Mouse (Mus musculus) frontal cortex, adult 2 months (tissue): Measurements from ENCODE around the gene Rabl6. TPM values are rescaled to one million over a fixed set of nuclear protein-coding genes. Genes with fewer than 3 reads are reported as not detected.

ENCODE experiments used
- DNase-seq, 2 experiments: peaks; one replicate each; pipeline ENCODE4 v3.0.0; 2022; ENCODE audit warnings: low spot score in 1 of 2; ENCODE audit errors: extremely low spot score in 1 of 2
- polyA plus RNA-seq: library from polyadenylated mRNA; depleted of rRNA; stranded (reverse); fragments of >200 nt; gene quantifications from 2 replicates; pipeline ENCODE4 v1.2.3, GENCODE M21; 2012

Gene Rabl6
- polyA plus RNA-seq, 1 experiment = 148 TPM

DNA sequence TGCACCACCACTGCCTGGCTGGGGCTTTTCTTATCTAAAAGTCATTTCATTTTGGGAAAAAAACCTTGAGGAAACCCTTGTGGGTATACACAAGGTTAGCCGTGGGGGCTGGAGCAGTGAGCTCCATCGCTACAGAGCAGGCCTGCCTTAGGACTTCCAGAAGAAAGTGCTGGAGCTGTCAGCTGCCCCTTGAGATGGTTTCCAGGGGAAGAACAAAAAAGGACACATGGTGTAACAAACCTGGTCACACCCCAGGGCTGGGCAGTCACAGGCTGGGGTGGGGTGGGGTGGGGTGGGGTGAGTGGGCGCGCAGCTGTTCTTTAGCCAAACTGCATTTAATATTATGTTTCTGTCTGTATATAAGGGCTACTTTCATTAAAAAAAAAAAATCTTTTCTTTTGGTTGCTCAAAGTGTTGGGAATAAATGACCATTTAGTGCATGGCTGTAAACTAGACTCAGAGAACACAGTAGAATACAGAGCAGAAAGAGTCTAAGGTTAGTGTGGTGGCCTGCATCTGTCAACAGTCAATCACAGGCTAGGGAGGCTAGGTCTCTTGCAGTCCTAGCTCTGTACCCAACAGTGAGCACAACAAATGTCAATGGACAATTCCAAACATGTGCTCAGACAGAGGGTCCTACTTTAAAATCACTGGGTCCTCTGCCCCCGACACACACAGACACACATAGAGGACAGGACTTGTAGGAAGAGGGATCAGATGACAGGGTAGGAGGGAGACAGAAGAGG, 11.4 kb downstream of the Rabl6 start:
- no peak for DNase-seq

DNA sequence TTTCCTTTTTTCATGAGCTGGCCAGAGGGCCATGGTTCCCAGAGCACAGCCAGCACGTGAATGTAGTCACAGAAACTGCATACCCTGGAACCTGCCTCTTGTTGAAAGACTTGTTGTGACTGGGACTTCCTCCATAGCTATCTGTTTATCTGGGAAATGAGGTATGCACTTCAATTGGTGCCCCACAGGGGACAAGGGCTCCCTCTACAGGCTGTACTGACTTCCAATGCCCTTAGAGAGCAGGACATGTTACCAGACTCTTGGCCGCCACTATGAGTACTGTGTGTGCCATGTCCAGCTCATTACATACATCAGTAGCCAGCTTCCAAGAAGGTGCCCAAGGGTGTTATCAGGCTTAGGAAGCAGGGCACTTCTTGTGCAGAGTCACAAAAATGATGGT, 16.5 kb downstream of the Rabl6 start:
- DNase-seq = peak in 1 of 2 experiments; percentile 76

DNA sequence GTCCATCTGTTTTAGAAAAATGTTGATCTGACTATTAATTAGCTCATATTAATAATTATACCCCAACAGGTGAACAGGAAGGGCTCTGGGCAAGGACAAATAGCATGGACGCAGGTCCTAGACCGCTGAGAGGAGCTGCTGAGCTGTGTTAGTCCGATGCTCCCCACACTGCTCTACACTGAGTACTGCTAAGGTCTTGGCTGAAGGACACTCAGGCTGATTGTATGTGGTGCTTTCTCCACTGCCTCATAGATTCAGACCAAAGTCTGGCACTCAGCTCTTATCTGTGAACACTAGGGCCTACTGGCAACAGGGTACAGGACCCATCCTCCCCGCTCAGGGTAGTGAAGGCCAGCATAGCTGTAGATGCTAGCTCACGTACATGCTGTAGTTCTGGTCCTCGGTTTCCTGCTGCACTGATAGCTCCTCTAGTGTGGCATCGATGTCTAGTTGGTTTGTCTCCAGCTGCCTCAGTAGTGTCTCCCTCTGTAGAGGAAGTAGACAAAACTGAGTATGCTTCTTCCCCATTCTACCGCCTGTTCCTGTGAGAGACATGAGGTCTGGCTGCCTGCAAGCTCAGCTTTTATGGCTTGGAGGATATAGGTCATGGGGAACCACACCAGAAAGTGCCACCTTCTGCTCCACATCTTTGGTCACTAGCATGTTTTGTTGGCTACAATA, 20.0 kb downstream of the Rabl6 start:
- no peak for DNase-seq

DNA sequence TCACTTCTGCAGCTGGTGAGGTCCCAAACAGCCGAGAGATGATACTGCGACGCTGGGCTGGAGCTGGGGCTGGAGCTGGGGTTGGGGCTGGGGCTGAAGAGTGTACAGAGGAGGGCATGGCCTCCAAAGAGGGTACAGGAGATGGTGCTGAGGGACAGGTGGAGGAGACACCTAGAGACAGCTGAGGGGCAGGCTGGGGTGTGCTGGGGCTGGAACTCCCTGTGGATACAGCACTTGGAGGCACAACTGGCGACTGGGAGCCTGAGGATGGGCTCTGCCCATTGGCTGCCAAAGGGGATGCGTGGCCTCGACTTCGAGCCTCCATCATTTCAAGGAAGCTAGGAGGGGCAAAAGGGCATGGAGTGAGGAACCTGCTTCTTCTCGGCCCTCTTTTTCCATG, 21.0 kb downstream of the Rabl6 start:
- DNase-seq = no peak

DNA sequence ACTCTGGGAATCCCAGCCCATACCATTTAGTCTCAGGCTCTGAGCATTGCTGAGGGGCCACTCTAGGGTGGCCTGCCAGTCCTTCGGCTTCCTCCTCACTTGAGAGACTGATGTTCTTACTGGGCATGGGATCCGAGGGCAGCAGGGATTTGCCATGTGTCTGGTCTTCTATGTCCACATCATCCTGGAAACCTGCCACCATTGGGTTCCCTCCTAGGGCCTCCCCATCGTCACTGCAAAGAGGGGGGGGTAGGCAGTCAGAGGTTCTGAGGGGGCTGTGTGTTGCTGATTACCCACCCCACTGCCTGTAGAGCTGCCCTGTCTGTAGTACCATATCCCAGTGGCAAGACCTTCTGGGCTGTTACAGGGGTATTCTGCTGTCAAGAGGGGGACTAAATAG, 22.7 kb downstream of the Rabl6 start:
- no peak for DNase-seq

DNA sequence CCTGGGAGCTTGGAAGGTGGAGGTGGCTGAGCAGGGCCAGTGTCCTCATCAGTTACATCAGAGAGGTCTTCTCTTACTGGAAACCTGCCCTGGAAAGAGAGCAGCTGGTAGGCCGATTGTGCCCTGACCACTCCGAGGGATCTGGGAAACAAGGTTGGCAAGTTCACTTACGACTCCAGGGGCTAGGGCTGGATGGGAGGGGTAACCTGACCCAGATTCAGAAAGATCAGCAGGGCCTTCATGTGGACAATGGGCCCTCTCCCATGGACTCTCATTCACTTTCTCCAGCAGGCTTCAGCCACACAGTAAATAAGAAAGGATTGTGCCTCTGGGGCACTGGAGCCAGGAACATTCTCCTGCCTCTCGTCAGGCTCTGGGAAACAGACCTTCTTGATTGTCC, 23.5 kb downstream of the Rabl6 start:
- peak in 1 of 2 experiments; percentile 26 for DNase-seq

DNA sequence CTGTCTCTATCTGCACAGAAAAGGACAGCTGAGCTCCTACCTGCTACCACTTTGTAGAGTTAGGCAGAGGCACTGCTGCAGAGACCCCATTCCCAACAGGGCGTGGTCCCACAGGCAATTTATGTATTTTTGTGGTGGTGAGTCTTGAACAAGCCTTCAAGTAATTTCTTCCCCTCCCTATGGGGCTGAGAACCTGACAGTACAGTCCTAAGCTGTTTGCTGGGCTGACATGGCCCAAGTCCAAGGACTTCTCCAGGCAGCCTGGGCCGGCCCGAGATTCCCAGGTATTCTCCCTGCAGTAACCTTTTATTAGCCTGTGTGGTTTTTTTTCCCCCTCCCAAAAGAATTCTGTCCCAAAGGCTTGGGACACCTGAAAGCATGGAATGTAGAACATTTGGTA, 24.2 kb downstream of the Rabl6 start:
- DNase-seq = no peak

DNA sequence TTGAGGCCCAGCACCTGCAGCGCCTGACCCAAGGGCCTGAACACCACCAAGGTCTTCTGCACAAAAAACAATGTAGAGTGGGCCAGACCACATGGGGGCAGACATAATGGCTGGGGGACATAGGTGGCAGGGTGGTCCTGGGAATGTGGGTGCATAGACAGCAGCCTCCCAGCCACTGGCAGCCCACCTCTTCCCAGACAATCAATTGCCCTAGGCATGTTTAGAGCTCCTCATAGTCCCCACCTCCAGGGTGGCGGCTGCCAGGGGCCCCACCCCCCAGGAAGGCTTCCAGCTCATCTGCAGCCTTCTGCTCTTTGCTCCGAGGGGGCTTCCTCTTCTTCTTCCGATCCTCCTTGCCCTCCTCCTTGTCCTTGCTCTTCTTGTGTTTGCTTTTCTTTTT, 24.8 kb downstream of the Rabl6 start:
- no peak for DNase-seq

DNA sequence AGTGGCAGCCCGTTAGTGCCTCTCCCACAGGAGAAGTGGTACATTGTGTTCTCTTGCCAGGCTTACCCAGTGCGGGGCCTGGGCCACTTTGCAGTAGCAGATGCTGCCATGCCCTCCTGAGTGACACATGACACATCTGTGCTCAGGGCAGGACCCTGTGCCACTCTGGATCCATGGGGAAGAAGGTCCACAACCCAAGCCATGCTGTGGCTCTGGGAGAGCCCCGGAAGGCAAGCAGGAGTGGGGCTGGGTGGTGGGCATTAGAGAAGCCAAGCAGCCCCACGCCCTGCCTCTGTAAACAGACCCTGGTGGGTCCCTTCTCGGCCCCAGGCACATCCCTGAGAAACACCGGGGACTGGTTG, 25.2 kb downstream of the Rabl6 start:
- no peak for DNase-seq

DNA sequence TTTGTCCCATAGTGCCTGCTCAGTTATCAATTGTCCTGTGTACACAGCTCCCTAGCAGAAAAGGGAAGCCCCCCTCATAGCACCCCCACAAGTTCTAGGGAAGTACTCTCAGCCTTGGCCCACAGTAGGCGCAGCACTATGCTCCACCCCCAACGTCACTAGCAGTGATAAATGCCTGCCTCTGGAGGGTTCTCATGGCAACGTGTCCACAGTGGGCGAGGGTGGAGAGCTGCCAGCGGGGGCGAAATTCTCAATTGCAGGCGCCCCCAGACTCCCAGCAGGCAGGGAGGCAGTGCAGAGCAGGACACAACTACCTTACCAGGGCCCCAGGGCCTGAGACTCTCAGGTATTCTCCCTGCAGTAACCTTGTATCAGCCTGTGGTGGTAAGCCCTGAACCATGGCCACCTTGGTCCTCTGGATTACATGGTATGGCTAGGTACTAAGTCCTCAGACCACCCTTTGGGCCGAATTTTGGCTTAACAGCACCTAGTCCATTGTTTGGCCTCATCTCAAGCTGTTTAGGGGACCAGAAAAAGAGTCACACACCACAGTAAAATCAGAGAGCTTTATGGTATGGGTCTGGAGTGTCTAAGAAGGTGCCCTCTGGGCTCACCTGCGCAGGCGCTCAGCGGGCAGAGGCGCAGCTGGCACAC, 25.7 kb downstream of the Rabl6 start:
- peak; percentile 84 to 93 for DNase-seq

DNA sequence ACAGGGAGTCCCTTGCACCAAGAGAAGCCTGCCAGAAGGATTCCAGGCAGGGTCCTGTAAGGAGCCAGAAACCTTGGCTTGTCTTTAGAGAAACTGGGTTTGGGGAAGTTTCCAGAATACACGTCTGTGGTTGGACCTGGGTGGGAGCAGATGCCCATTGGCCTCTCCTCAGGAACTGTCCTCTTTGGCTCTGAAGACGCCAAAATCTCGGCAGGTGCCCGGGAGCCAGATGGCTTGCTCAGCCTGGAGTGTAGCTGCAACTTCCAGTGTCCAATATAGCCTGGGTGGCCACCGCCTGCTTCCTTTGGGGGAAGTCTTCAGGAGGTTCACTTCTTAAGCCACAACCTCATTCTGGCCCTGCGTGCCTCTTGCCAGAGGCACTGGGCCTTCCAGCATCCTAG, 26.4 kb downstream of the Rabl6 start:
- no peak for DNase-seq

DNA sequence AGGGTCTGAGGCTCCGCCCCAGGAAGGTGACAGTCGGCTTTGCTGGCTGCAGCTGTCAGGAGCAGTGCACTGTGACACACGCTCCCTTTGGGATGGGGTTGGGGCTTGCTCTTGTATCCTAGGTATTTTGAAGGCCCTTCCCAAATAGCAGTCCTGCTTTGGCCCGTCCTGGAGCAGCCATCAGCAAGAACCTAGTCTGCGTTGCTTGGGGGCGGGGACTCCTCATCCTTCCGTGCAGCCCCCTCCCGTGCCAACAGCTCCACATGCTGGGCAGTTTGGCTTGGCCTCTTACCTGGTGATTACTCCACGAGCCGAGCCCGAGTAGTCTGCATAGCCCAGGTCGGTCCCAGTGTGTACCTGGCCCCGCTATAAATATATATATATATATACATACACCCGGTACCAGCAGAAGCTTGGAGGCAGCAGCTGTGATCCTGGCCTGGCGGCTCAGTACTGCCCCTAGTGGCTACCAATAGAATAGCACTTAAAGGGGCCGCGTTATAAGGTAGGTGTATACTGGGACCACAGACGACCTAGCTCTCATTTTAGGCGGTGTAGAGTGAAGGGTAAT, 26.9 kb downstream of the Rabl6 start, which contains the start of gene Ajm1:
Ajm1 (minus strand) TSS at position 464 of the 571 bp plus-strand sequence.
- DNase-seq = peak; percentile 77 to 89

DNA sequence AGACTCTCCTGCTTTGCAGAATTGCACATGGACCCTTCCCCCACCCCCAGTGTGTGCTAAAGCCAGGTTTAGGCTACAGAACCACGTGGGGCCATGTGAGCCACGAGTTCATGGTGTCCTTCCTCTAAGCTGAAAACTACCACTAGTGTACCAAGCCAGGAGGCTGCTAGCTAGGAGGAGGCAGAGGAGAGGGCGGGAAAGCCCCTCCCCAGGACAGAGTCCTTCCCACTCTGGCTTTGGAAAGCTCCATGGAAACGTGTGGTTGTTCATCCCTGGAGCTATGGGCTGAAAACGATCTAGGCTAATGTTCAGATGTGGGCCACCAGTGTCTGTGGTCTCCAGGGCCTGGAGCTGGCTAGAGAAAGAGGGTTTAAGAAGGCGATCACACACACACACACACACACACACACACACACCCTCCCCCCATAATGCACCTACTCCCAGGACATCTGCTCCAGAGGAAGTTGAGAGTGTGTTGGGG, 27.7 kb downstream of the Rabl6 start:
- peak in 1 of 2 experiments; percentile 55 for DNase-seq

DNA sequence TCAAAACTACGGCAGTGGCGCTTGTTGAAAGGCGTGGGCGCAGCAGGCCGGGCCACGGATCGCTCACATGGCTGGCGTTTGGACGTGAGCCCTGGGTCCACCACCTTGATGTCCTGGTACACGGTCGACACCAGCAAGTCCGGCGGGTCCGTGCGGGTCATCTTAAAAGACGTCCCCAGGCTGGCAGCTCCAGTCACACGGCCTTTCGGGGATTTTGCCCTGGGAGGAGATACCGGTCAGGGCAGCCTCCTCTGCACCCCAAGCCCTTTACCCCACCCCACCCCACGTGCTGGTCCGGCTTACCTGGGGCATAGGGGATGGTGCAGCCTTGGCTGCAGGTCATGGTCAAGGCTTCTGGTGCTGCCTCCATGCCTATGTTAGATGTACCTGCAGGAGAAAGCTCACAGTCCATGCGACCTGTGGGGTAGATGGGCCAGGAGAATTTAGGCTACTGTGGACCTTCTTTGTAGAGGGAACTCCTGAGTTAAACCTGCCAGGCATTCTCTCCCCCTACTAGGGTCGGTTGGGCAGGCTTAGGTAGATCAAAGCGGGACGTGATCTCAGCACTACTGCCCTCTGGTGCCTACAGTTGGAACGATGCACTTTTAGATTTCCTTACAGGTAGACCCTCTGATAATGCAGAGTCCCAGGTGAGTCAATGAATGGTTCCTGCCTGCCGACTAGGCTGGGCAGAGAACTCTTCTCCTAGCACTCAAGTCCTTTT, 28.4 kb downstream of the Rabl6 start:
- DNase-seq = peak in 1 of 2 experiments; percentile 83

DNA sequence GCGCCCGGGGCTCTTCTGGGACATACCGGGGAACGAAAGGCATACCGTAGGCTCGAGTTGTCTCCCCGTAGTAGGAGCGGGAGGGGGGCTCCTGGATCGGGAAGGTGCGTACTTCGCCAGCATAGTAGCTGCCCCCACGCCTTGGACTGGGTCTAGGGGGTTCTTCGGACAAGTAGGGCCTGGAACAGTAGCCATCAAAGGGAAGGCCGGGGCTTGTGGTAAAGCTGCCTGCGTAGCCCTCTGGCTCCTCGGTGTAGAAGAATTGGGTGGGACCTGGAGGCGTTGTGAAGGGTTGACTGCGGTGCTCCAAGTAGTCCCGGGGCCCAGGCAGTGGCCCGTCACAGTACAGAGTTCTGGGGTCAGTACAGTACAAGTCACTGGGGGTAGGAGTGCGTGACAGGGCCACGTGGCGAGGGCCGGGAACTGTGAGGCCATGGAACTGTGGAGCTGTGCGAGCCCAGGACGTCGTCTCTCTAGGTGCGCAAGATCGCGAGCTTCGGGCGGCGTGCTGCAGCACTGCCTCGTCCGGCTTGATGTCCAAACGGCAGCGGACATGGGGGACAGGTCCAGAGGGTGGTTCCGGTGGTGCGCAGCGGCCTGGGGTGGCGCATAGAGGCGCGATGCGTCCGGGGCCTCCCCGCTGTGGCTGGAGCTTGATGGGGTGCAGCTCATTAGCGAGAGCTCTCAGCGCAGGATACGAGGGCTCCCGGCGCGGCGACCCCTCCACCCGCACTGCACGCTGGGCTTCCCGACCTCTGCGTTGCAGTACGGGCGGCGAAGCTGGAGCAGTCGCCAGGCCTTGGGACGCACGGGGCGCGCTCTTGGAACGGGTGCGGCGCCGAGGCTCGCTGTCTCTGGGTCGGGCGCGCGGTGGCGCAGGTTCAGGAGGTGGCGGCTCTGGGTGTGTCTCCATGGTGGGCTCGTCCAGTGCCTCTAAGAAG, 29.3 kb downstream of the Rabl6 start:
- DNase-seq = no peak

DNA sequence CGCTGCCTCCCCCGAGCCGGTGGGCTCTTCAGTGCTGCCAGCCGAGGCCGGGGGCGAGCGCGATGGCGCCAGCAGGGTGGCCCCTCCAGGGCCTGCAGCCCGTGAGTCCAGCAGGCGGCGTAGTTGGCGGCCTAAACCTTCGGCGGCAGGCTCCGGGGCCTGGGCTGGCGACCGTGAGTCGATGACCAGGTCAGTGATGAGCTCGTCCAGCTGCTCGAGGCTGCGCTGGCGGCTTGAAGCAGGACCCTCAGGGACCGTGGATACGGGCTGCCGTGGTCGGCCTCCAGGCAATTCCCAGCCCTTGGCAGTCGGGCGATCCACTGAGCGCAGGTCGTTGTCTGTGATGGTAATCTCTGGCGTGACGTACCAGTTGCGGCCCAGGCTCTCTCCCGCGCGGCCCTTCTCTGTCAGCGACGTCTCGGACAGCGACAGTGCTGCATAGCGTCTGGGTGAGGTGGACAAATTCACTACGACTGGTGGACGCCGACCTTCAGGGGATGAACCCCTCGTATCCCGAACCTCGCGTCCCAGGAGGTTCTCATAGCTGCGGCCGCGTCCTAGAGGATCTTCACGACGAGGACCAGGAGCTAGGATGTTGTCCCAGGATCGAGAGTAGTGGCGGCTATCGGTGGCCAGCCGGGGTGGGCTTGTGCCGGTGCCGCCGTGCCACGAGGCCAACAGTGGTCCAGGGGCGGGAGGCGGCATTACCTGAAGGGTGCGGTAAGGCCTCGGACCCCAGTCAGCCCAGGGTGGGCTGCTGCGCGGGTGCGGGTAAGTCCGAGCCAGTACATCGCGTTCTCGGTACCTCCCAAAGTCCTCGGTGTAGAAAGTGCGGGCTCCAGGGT, 30.1 kb downstream of the Rabl6 start:
- no peak for DNase-seq

DNA sequence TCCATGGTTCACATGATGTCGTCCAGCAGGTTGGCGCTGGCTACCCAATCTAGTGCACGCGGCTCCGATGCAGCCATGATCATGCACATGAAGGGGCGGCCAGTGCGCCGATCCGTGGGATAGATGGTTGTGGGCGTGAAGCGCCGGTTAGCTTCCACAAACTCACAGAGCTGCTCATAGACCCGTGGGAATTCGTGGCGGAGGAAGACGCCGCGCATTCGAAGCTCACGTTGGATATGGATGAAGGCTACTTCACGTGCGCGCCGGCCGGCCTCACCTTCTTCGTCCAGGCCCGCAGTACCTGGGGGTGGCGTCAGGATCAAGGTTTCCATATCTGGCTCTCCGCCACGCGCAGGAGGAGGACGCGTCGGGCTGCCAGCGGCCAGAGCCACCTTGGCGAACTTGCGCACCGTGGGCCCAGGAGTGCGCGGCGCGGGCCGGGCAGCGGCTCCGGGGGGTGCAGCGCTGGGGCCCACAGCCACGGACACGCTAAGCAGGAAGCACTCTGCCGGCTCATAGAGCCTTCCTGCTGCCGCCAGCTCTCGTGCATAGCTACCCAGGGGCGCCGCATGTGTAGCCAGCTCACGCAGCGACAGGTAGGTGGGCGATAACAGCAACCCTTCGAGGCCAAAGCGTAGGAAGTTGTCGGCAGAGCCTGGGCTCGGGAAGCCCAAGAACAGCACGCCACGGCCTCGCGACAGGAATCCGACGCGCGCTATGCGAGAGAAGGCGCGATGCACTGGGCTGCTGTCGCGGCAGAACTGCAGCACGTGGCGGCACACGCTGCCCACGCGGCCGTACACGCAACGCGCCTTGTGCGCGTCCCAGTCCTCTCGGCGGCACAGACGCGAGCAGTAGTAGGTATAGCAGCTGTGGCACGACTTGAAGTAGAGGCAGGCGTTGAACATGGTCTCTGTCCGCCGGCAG, 31.1 kb downstream of the Rabl6 start:
- DNase-seq = no peak
